22 mouse cellular contexts compared by ENCODE assay signal in the genomic region with DNA sequence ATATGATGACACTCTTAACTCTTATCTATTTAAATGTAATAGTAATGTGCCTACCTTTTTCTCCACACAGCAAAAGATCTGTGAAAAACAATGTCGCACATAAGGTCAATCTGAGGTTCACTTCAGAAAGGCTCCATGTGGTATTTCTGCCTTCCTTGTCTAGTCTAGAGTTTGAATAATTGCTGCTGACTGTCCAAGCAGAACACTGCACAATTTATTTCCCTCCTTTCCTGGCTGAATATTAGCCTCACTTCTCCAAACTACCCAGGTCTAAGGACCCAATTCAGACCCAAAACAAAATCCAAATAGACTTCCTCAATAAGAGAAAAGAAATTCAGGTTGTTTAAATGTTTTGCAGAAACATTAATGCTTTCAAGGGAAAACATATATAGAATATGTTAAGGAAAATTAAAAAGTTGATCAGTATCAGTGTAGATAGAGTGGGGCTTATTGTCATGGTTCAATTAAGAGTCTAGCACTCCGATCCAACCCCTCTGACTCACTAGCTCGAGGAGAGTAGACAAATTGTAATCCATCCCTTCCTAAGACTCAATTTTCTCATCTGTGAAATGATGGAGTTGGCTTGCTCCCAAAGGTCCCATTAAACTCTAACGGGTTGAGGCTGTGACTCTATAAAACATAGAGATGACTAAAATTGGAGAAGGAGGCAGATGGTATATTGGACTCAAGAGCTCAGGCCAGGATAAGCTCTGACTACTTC.
DNase-seq lines count a peak whose midpoint lies in the region; ATAC-seq lines count a peak whose summit lies in the region.
"Had no signal": no experiment of that assay in that cellular context is flagged by ENCODE, and none has a peak within 500 bp of the region (broad histone marks: within the 10 kb centered on the region; RNA-seq: fewer than 3 reads in every experiment).

No protein-coding gene starts in this region.

- H3K4me3 ChIP-seq in neural tube, embryonic 14.5 days (ENCODE audit: low read depth, low read length), result no peak overlapping the region
- H3K4me3 ChIP-seq in neural tube, embryonic 15.5 days (replicated peaks), result no peak overlapping the region
- H3K4me3 ChIP-seq: embryonic facial prominence, embryonic 10.5 days; erythroblast, embryonic 14.5 days; forebrain, embryonic 10.5 days; heart, embryonic 13.5 days; hindbrain, embryonic 12.5 days had no signal

- H3K4me2 ChIP-seq in neural tube, embryonic 14.5 days (ENCODE audit: low read depth, low read length), result no peak overlapping the region
- no peak overlapping the region for H3K4me2 ChIP-seq in neural tube, embryonic 15.5 days
- H3K4me2 ChIP-seq: heart, embryonic 13.5 days; hindbrain, embryonic 12.5 days had no signal

- 0 out of 2 replicates have a peak, but pooled peaks have one; percentile 24 for ATAC-seq in neural tube, embryonic 14.5 days (ENCODE audit: low read depth)
- ATAC-seq in neural tube, embryonic 15.5 days (ENCODE audit: low FRiP score), result no peak
- no peak for ATAC-seq in inflammation-experienced regulatory T-cells, adult 6 months
- ATAC-seq: activated CD4-positive, CD25-positive, alpha-beta regulatory T cell, adult 4 months; forebrain, embryonic 14.5 days; hindbrain, postnatal 0 days had no signal

- no peaks in the 10 kb centered on the region for H3K9me3 ChIP-seq in neural tube, embryonic 14.5 days (ENCODE audit: control insufficient read depth, low read length)
- H3K9me3 ChIP-seq in neural tube, embryonic 15.5 days (replicated peaks), result 0 out of 2 replicates have a peak, but pooled peaks cover 5% of the 10 kb centered on the region
- H3K9me3 ChIP-seq: embryonic facial prominence, embryonic 10.5 days; forebrain, embryonic 10.5 days; heart, embryonic 13.5 days had no signal

- peak; percentile 67 for DNase-seq in kidney, adult 9 months
- no peak for DNase-seq in kidney, adult 18-20 months
- DNase-seq in NIH3T3 (ENCODE audit: low read depth), result peak; percentile 59
- no peak for DNase-seq in heart, postnatal 14 days
- DNase-seq: adrenal gland, postnatal 14 days; cerebellum, adult 18-20 months; cerebellum, adult 9-11 months; gastrocnemius, postnatal 36 days; heart, adult 11 months; heart, postnatal 4 days had no signal

- no peaks in the 10 kb centered on the region for H3K36me3 ChIP-seq in neural tube, embryonic 14.5 days (ENCODE audit: control insufficient read depth, insufficient read depth, low read length)
- no peaks in the 10 kb centered on the region for H3K36me3 ChIP-seq in neural tube, embryonic 15.5 days
- H3K36me3 ChIP-seq: embryonic facial prominence, embryonic 10.5 days; forebrain, embryonic 10.5 days; heart, embryonic 13.5 days; hindbrain, embryonic 12.5 days had no signal

- no peaks in the 10 kb centered on the region for H3K4me1 ChIP-seq in neural tube, embryonic 14.5 days (ENCODE audit: control insufficient read depth, insufficient read depth, low read length)
- no peaks in the 10 kb centered on the region for H3K4me1 ChIP-seq in neural tube, embryonic 15.5 days
- H3K4me1 ChIP-seq: embryonic facial prominence, embryonic 10.5 days; forebrain, embryonic 10.5 days; heart, embryonic 13.5 days; hindbrain, embryonic 12.5 days had no signal

- WGBS in neural tube, embryonic 14.5 days, result 44% methylated on average over 4 of the region's 4 CpGs
- WGBS in neural tube, embryonic 15.5 days, result 46% methylated on average over 4 of the region's 4 CpGs

- intact Hi-C loops in heart, postnatal 14 days (cut with DNase I), result no loop called here

- H3K9ac ChIP-seq in neural tube, embryonic 14.5 days (replicated peaks; ENCODE audit: low read depth, low read length), result no peak overlapping the region
- H3K9ac ChIP-seq in neural tube, embryonic 15.5 days (replicated peaks), result no peak overlapping the region
- H3K9ac ChIP-seq: heart, embryonic 13.5 days; hindbrain, embryonic 12.5 days had no signal

- no peaks in the 10 kb centered on the region for H3K27me3 ChIP-seq in neural tube, embryonic 14.5 days (ENCODE audit: control insufficient read depth, insufficient read depth, low read length)
- H3K27me3 ChIP-seq in neural tube, embryonic 15.5 days (replicated peaks), result no peaks in the 10 kb centered on the region
- H3K27me3 ChIP-seq: CH12.LX; heart, embryonic 13.5 days; hindbrain, embryonic 12.5 days had no signal

- H3K27ac ChIP-seq in neural tube, embryonic 14.5 days (ENCODE audit: low read depth, low read length), result no peak overlapping the region
- no peak overlapping the region for H3K27ac ChIP-seq in neural tube, embryonic 15.5 days (replicated peaks)
- H3K27ac ChIP-seq: embryonic facial prominence, embryonic 10.5 days; forebrain, embryonic 10.5 days; heart, embryonic 13.5 days; hindbrain, embryonic 12.5 days; hindbrain, postnatal 0 days had no signal

Comparison
In these comparisons a context has a peak if more than half of its experiments do, and no peak if none do; other contexts are left out.
1. DNase-seq: peak in kidney, adult 9 months (single experiment) and NIH3T3 (single experiment); none in kidney, adult 18-20 months (single experiment) and heart, postnatal 14 days (0 of 2).